Mouse (Mus musculus): Measurements from ENCODE around the gene Slc25a34.

DNA sequence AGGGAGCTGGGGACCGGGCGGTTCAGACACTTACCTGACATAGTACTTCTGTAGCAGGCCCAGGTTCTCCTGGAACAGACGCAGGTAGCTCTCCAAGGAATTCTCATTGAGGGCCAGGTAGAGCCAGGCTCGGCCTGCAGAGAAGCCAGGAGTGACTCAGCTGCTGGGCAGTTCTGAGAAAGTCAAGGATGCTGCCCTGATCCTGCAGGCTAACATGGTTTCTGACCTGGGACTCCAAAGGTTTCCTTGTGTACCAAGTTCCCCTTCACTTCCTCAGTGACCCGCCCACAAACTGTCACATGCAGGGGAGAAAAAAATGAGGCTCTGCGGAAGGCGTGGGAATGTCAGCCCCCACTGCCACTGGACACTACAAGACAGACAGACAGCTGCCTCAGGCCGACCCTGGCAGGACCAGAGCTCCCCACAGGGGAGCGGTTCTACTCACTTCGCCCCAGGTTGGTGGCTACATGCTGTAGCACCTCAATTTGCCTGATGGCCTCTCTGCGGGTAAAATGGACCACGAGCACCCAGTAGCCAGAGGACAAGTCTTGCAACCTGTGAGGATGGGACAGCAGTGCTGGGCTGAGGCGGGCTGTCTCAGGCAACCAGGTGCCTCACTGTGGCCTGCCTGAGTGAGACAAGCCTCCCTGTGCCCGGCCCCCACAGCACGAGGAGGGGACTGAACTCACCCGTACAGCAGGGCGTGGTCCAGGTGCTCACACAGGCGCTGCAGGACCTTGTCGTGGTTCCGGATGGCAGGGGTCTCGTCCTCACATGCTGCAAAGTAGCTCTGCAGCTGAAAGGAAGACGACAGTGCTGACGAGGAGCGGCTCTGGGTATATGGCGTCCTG lies 18.6 kb upstream of the Slc25a34 start:
- TF ChIP-seq POLR2A (IDR thresholded peaks at IDR 0.05; ENCODE audit: control insufficient read depth, extremely low read depth, insufficient read depth, low read length, poor library complexity) = no peak
- no peak for TF ChIP-seq CTCF (IDR thresholded peaks at IDR 0.05; ENCODE audit: borderline replicate concordance, control insufficient read depth, extremely low read depth, insufficient read depth, low read length, poor library complexity)
